Mouse (Mus musculus) MEL (cell line): ENCODE data around the gene Marc1. TPM values are rescaled to one million over a fixed set of nuclear protein-coding genes. Genes with fewer than 3 reads are reported as not detected.

Source experiments
- DNase-seq: peaks from one replicate; pipeline ENCODE4 v3.0.0; 2011; ENCODE audit warnings: low read depth, low spot score
- H3K27ac ChIP-seq: 2 replicates; pipeline ENCODE4 v1.5.1; 2012; ENCODE audit warnings: low read depth, mild to moderate bottlenecking, control low read depth, low read length, moderate library complexity; ENCODE audit not compliant: control insufficient read depth
- H3K27me3 ChIP-seq, 2 experiments: fragments of 150-350 bp in 1 of 2; sonication (generic) in 1 of 2; 2 replicates each; pipeline ENCODE4 v1.6.1; 2012; ENCODE audit warnings: low read length in 2 of 2, mild to moderate bottlenecking in 2 of 2, improper control_type of control experiment in 1 of 2, moderate library complexity in 1 of 2; ENCODE audit not compliant: insufficient read depth in 2 of 2, control insufficient read depth in 1 of 2
- H3K36me3 ChIP-seq, 2 experiments: 2 replicates each; pipeline ENCODE4 v1.6.1; 2012 to 2014; ENCODE audit warnings: low read length in 2 of 2, improper control_type of control experiment in 1 of 2, inconsistent platforms in 1 of 2, mild to moderate bottlenecking in 1 of 2; ENCODE audit not compliant: insufficient read depth in 2 of 2, control insufficient read depth in 1 of 2
- H3K4me1 ChIP-seq, 2 experiments: fragments of 150-350 bp in 1 of 2; sonication (generic) in 1 of 2; 2 replicates each; pipeline ENCODE4 v1.6.1; 2012; ENCODE audit warnings: low read length in 2 of 2, improper control_type of control experiment in 1 of 2, mild to moderate bottlenecking in 1 of 2; ENCODE audit not compliant: insufficient read depth in 2 of 2, control insufficient read depth in 1 of 2
- H3K4me3 ChIP-seq, 2 experiments: fragments of 150-350 bp in 1 of 2; sonication (generic) in 1 of 2; 2 replicates each; pipeline ENCODE4 v1.5.1; 2012; ENCODE audit warnings: low read depth in 2 of 2, low read length in 2 of 2, mild to moderate bottlenecking in 2 of 2, moderate library complexity in 2 of 2, control low read depth in 1 of 2, improper control_type of control experiment in 1 of 2; ENCODE audit not compliant: control insufficient read depth in 1 of 2, insufficient read depth in 1 of 2
- H3K79me2 ChIP-seq: 2 replicates; pipeline ENCODE4 v1.6.1; 2012; ENCODE audit warnings: mild to moderate bottlenecking, low read length, moderate library complexity; ENCODE audit not compliant: control insufficient read depth, poor library complexity, insufficient read depth
- H3K9ac ChIP-seq: 2 replicates; pipeline ENCODE4 v1.6.1; 2012; ENCODE audit warnings: low read depth, mild to moderate bottlenecking, control low read depth, low read length, moderate library complexity; ENCODE audit not compliant: control insufficient read depth, poor library complexity, severe bottlenecking
- H3K9me3 ChIP-seq: fragments of 150-350 bp; sonication (generic); replicated peaks from 2 replicates; pipeline ENCODE4 v1.6.1; 2012; ENCODE audit warnings: mild to moderate bottlenecking, low read length, improper control_type of control experiment, moderate library complexity; ENCODE audit not compliant: insufficient read depth
- CHD2 ChIP-seq: IDR thresholded peaks from 2 replicates; pipeline ENCODE4 v1.6.1; 2011; ENCODE audit warnings: low read length, improper control_type of control experiment
- CTCF ChIP-seq, 3 experiments: IDR thresholded peaks in 2 of 3; conservative IDR thresholded peaks in 1 of 3; 2 replicates each; pipeline ENCODE4 v1.5.1; 2011 to 2012; ENCODE audit warnings: low read length in 3 of 3, low read depth in 2 of 3, mild to moderate bottlenecking in 2 of 3, improper control_type of control experiment in 1 of 3, inconsistent platforms in 1 of 3, mixed read lengths in 1 of 3, moderate library complexity in 1 of 3; ENCODE audit not compliant: control insufficient read depth in 1 of 3, insufficient read depth in 1 of 3, poor library complexity in 1 of 3, severe bottlenecking in 1 of 3
- E2F4 ChIP-seq: IDR thresholded peaks from 2 replicates; pipeline ENCODE4 v1.6.1; 2011; ENCODE audit warnings: low read depth, low read length, improper control_type of control experiment, borderline replicate concordance
- ELF1 ChIP-seq: IDR thresholded peaks from 2 replicates; pipeline ENCODE4 v1.6.1; 2014; ENCODE audit warnings: low read depth, mild to moderate bottlenecking, inconsistent platforms, low read length, improper control_type of control experiment, moderate library complexity
- KAT2A ChIP-seq: conservative IDR thresholded peaks from 2 replicates; pipeline ENCODE4 v1.6.1; 2012; ENCODE audit warnings: low read depth, low read length, improper control_type of control experiment, inconsistent platforms
- MAX ChIP-seq: IDR thresholded peaks from 2 replicates; pipeline ENCODE4 v1.6.1; 2011; ENCODE audit warnings: low read length, improper control_type of control experiment
- MXI1 ChIP-seq: IDR thresholded peaks from 2 replicates; pipeline ENCODE4 v1.6.1; 2011; ENCODE audit warnings: mild to moderate bottlenecking, low read depth, low read length, improper control_type of control experiment
- MYC ChIP-seq: IDR thresholded peaks from 2 replicates; pipeline ENCODE4 v1.6.1; 2011; ENCODE audit warnings: low read depth, mild to moderate bottlenecking, low read length, improper control_type of control experiment, moderate library complexity
- NRF1 ChIP-seq: IDR thresholded peaks from 2 replicates; pipeline ENCODE4 v1.6.1; 2014; ENCODE audit warnings: low read depth, mild to moderate bottlenecking, inconsistent platforms, low read length, improper control_type of control experiment, moderate library complexity; ENCODE audit not compliant: poor library complexity, insufficient read depth, severe bottlenecking
- POLR2AphosphoS2 ChIP-seq: IDR thresholded peaks from 2 replicates; pipeline ENCODE4 v1.6.1; 2011; ENCODE audit warnings: low read length, improper control_type of control experiment
- POLR2AphosphoS5 ChIP-seq: IDR thresholded peaks from 2 replicates; pipeline ENCODE4 v1.6.1; 2012; ENCODE audit warnings: low read depth, borderline replicate concordance, mild to moderate bottlenecking, inconsistent platforms, low read length, moderate library complexity, mixed read lengths
- RAD21 ChIP-seq: IDR thresholded peaks from 2 replicates; pipeline ENCODE4 v1.6.1; 2011; ENCODE audit warnings: mild to moderate bottlenecking, low read depth, low read length, improper control_type of control experiment
- SIN3A ChIP-seq: IDR thresholded peaks from 2 replicates; pipeline ENCODE4 v1.6.1; 2012; ENCODE audit warnings: low read length, improper control_type of control experiment, inconsistent platforms
- SMC3 ChIP-seq: IDR thresholded peaks from 2 replicates; pipeline ENCODE4 v1.6.1; 2011; ENCODE audit warnings: low read depth, low read length, improper control_type of control experiment
- TAL1 ChIP-seq: IDR thresholded peaks from 2 replicates; pipeline ENCODE4 v1.6.1; 2012; ENCODE audit warnings: mild to moderate bottlenecking, inconsistent platforms, low read length, moderate library complexity, mixed read lengths
- TBP ChIP-seq: IDR thresholded peaks from 2 replicates; pipeline ENCODE4 v1.8.0; 2011; ENCODE audit warnings: low read depth, low read length, improper control_type of control experiment
- TCF12 ChIP-seq: IDR thresholded peaks from 2 replicates; pipeline ENCODE4 v1.6.1; 2014; ENCODE audit warnings: low read depth, mild to moderate bottlenecking, inconsistent platforms, low read length, improper control_type of control experiment, moderate library complexity
- ZC3H11A ChIP-seq: IDR thresholded peaks from 2 replicates; pipeline ENCODE4 v1.6.1; 2012; ENCODE audit warnings: low read depth, mild to moderate bottlenecking, inconsistent platforms, low read length, improper control_type of control experiment
- ZKSCAN1 ChIP-seq: IDR thresholded peaks from 2 replicates; pipeline ENCODE4 v1.6.1; 2012; ENCODE audit warnings: low read depth, mild to moderate bottlenecking, inconsistent platforms, low read length, improper control_type of control experiment, moderate library complexity
- ZMIZ1 ChIP-seq: IDR thresholded peaks from 2 replicates; pipeline ENCODE4 v1.6.1; 2012; ENCODE audit warnings: low read depth, mild to moderate bottlenecking, inconsistent platforms, low read length, improper control_type of control experiment, moderate library complexity
- ZNF384 ChIP-seq: IDR thresholded peaks from 2 replicates; pipeline ENCODE4 v1.6.1; 2012; ENCODE audit warnings: low read depth, mild to moderate bottlenecking, inconsistent platforms, low read length, improper control_type of control experiment
- polyA plus RNA-seq, 2 experiments: library from polyadenylated mRNA; stranded (reverse) in 1 of 2; unstranded in 1 of 2; fragments of >175 nt in 1 of 2; fragments of >200 nt in 1 of 2; gene quantifications; 2 replicates each; pipeline versions ENCODE4 v1.2.1 to v1.2.4; 2012; ENCODE audit warnings: low replicate concordance in 2 of 2, low read depth in 1 of 2; ENCODE audit not compliant: insufficient read length in 2 of 2, insufficient read depth in 1 of 2, missing spikeins in 1 of 2
- total RNA-seq: library from RNA; depleted of rRNA; stranded (reverse); fragments of 300-350 nt; gene quantifications from 2 replicates; pipeline ENCODE4 v1.2.3, GENCODE M21; 2012

The Marc1 gene
- total and polyA plus RNA-seq, 3 experiments = 0.08 to 0.10 TPM; not detected in 1

DNA sequence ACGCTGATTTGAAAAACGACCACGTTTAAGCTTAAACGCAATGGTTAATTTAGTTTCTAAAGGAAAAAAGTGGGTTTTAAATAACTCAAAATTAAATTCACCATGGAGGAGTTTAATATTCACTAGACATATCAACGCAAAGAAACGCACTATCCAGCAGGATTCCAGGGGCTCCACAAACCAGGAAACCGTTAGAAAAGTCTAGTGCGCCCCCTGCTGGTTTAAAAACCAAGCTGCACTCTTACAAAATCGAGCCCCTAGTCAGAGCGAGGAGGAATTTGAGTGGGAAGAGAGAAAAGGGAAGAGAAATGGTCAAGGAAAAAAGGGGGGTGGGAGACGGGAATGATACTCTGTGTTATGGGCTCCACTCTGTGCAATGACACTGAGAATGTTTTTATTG, 14.0 kb upstream of the Marc1 start:
- DNase-seq = peak; percentile 53
- Histone ChIP-seq H3K36me3 (peaks cover 0 to 6% of the 10 kb centered on the region in 2 experiments; a peak in 2 of 4 replicates), H3K27me3 (no peaks in the 10 kb centered on the region), H3K4me1 (no peaks in the 10 kb centered on the region)
- no peak for TF ChIP-seq CHD2
- TF ChIP-seq KAT2A = no peak
- TF ChIP-seq ZKSCAN1 = no peak
- no peak for TF ChIP-seq NRF1
- TF ChIP-seq SMC3 = peak; percentile 22; the same call in 1 of the 2 replicates
- peak; percentile 36; the same call in 1 of the 2 replicates for TF ChIP-seq ELF1
- TF ChIP-seq TAL1 = no peak
- TF ChIP-seq CTCF (IDR thresholded peaks at IDR 0.05 in 2 of 3, conservative IDR thresholded peaks at IDR 0.05 in 1 of 3; ENCODE audit: control insufficient read depth in 1 of 3, insufficient read depth in 1 of 3, low read depth in 2 of 3, low read length in 3 of 3, poor library complexity in 1 of 3, severe bottlenecking in 1 of 3) = peak; percentile 46 to 75 (median 59); a peak in 5 of 6 replicates
- no peak for TF ChIP-seq SIN3A
- TF ChIP-seq ZNF384 = no peak
- TF ChIP-seq ZC3H11A = no peak
- TF ChIP-seq TBP = no peak
- no peak for TF ChIP-seq MXI1
- TF ChIP-seq E2F4 = no peak
- TF ChIP-seq, all 39 proteins: peak for 3
- no peaks in the 10 kb centered on the region for H3K9me3 ChIP-seq
- H3K79me2 ChIP-seq = no peaks in the 10 kb centered on the region
- H3K4me3 ChIP-seq = no peak overlapping the region
- no peak overlapping the region for H3K27ac ChIP-seq
- no peak overlapping the region for H3K9ac ChIP-seq

DNA sequence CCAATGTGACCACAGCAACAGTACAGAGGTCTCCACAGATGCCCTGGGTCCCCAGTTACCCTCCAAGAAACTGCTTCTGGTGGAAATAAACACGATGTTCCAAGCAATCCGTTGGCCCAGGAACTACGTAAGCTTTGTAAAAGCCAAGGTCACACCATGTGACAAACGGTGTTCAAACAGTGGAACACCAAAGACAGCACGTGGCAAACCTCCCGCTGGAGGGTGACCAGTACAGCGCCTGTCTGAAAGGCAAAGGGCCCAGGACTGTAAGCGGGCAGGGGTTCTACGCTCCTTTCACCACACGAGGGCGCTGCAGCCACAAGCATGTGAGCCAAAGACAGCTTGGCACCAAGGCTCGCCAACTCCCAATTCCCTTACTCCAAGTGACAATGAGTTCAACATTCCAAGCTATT, 13.3 kb upstream of the Marc1 start:
- TF ChIP-seq ZNF384 (no peak), RAD21 (peak; percentile 69), ELF1 (no peak), SMC3 (peak; percentile 62), TCF12 (0 out of 2 replicates have a peak, but pooled peaks have one; percentile 9), ZMIZ1 (no peak), CTCF (IDR thresholded peaks at IDR 0.05 in 2 of 3, conservative IDR thresholded peaks at IDR 0.05 in 1 of 3; ENCODE audit: control insufficient read depth in 1 of 3, insufficient read depth in 1 of 3, low read depth in 2 of 3, low read length in 3 of 3, poor library complexity in 1 of 3, severe bottlenecking in 1 of 3) (peak; percentile 76 to 97 (median 86)), MAX (peak; percentile 70), MYC (0 out of 2 replicates have a peak, but pooled peaks have one; percentile 52), POLR2AphosphoS5 (no peak), POLR2AphosphoS2 (no peak)
- no peaks in the 10 kb centered on the region for H3K9me3 ChIP-seq
- H3K79me2 ChIP-seq = no peaks in the 10 kb centered on the region
- H3K27ac ChIP-seq = no peak overlapping the region
- H3K4me3 ChIP-seq = no peak overlapping the region
- H3K36me3 ChIP-seq = peaks cover 0 to 6% of the 10 kb centered on the region in 2 experiments; a peak in 2 of 4 replicates
- peak; percentile 79 for DNase-seq
- no peak overlapping the region for H3K9ac ChIP-seq
- H3K27me3 ChIP-seq = no peaks in the 10 kb centered on the region
- H3K4me1 ChIP-seq = no peaks in the 10 kb centered on the region
